Mouse (Mus musculus): ENCODE results near the gene Flg.

GRCm38 (mm10) chr3:93297542-93297941, 24.2 kb downstream of the Flg start:
- no peak for TF ChIP-seq RCOR1 (conservative IDR thresholded peaks at IDR 0.05; ENCODE audit: low read depth, low read length)
- no peak for TF ChIP-seq HCFC1 (IDR thresholded peaks at IDR 0.05; ENCODE audit: low read depth, low read length)
- no peak for TF ChIP-seq KAT2A (IDR thresholded peaks at IDR 0.05; ENCODE audit: insufficient replicate concordance, low read length)
- TF ChIP-seq ELF1 (IDR thresholded peaks at IDR 0.05; ENCODE audit: low read depth, low read length) = no peak
- TF ChIP-seq TCF12 (IDR thresholded peaks at IDR 0.05; ENCODE audit: low read depth, low read length) = no peak
- no peak for TF ChIP-seq GABPA (IDR thresholded peaks at IDR 0.05; ENCODE audit: insufficient replicate concordance, low read depth, low read length)
- no peak for TF ChIP-seq MAX (IDR thresholded peaks at IDR 0.05; ENCODE audit: low read length)
- TF ChIP-seq POLR2A (IDR thresholded peaks at IDR 0.05; ENCODE audit: low read depth, low read length) = no peak
- no peak for TF ChIP-seq CTCF (conservative IDR thresholded peaks at IDR 0.05 in 1 of 2, IDR thresholded peaks at IDR 0.05 in 1 of 2; ENCODE audit: low read depth in 2 of 2, low read length in 2 of 2)
- no peak for TF ChIP-seq BHLHE40 (IDR thresholded peaks at IDR 0.05; ENCODE audit: low read depth, low read length)

All from CH12.LX (cell line).